Mouse (Mus musculus) NIH3T3 (cell line): Measurements from ENCODE around the gene Gm21477.
"Not testable (repeated sequence)": the region's sequence is repeated elsewhere in the genome, so short reads cannot be mapped to it uniquely, and the experiment has no call there.

ENCODE experiments used
- DNase-seq: peaks from one replicate; pipeline ENCODE4 v3.0.0-alpha.2; 2012; ENCODE audit warnings: low read depth

The Gm21477 gene

DNA sequence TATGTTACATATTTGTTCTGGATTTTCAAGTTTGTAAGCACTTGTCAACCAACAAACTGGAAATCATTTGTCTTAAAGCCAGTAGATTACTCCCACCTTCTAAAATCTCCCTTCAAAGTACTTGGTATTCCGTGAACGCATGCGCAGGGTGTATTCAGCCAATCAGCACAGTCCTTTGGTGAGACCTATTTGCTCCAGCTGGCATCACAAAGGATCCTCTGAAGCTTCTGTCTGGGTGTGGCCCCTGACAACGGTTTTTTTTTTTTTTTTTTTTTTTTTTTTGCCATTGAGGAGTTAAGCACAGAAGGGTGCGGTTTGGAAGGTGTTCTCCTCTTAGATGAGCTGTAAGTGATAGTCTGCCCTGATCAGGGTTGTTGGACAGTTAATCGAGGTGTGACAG lies at the start of gene Gm21477:
Gm21477 (plus strand) TSS at position 301 of the 400 bp plus-strand sequence.
- not testable (repeated sequence) for DNase-seq
